Mouse (Mus musculus) E14TG2a.4 (cell line): ENCODE results near the gene Zranb3.
A peak's percentile ranks its signal among the peaks of the same experiment; 100 is the strongest.

Experiments used
- H3K27me3 ChIP-seq: 2 replicates; pipeline ENCODE4 v1.6.1; 2014; ENCODE audit warnings: low read length, control low read depth; ENCODE audit not compliant: insufficient read depth
- H3K36me3 ChIP-seq: 2 replicates; pipeline ENCODE4 v1.6.1; 2014; ENCODE audit warnings: low read length, control low read depth; ENCODE audit not compliant: insufficient read depth
- H3K4me1 ChIP-seq: replicated peaks from 2 replicates; pipeline ENCODE4 v1.6.1; 2014; ENCODE audit warnings: low read depth, low read length, control low read depth
- H3K4me3 ChIP-seq: replicated peaks from 2 replicates; pipeline ENCODE4 v1.5.1; 2014; ENCODE audit warnings: mild to moderate bottlenecking, low read length
- H3K9me3 ChIP-seq: 2 replicates; pipeline ENCODE4 v1.6.1; 2014; ENCODE audit warnings: low read length, control low read depth
- CTCF ChIP-seq: conservative IDR thresholded peaks from 2 replicates; pipeline ENCODE4 v1.5.1; 2014; ENCODE audit warnings: low read length
- NANOG ChIP-seq: IDR thresholded peaks from 2 replicates; pipeline ENCODE4 v1.6.1; 2014; ENCODE audit warnings: borderline replicate concordance, low read length, mixed read lengths
- POU5F1 ChIP-seq: IDR thresholded peaks from 2 replicates; pipeline ENCODE4 v1.6.1; 2014; ENCODE audit warnings: low read length, borderline replicate concordance

The Zranb3 gene

DNA sequence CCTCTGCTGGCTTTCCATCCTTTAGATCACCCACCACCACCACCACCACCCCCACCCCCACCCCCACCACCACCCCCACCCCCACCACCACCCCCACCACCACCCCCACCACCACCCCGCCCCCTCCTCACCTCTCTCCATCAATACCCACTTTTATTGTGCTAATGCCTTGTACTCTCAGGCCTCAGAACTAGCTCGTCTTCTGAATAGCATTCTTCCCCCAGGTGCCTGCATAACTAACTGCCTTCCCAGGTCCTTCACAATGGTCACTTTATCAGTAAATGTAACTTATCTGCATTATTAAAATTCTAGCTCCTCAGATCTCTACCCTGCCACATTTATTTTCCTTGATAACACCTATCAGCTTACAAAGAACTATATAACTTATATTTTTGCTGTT, 8.2 kb downstream of the Zranb3 start:
- H3K9me3 ChIP-seq, result peaks cover 48% of the 10 kb centered on the region
- TF ChIP-seq CTCF, result no peak
- TF ChIP-seq NANOG, result no peak
- no peak for TF ChIP-seq POU5F1
- H3K27me3 ChIP-seq, result no peaks in the 10 kb centered on the region
- peaks cover 28% of the 10 kb centered on the region for H3K36me3 ChIP-seq
- peaks cover 50% of the 10 kb centered on the region for H3K4me1 ChIP-seq
- no peak overlapping the region for H3K4me3 ChIP-seq

DNA sequence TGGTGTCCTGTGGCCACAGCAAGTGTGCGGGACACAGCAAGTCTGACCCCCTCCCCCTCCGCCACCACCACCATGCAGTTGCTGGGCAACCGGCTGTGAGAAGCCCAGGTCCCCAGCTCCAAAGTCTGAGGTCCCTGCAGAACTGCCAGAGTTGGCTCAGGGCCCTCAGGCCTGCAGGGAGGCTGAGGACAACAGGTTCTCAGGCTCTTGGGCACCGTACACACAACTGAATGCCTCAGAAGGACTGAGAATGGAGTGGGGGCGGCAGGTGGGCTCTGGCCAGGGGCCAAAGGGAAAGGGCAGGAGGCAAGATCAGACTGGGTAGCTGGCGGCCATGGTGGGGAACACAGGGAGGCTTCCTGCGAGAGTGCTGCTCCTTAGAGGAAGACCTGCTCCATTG, 20.0 kb downstream of the Zranb3 start:
- no peak for TF ChIP-seq CTCF
- no peak for TF ChIP-seq NANOG
- TF ChIP-seq POU5F1, result no peak
- Histone ChIP-seq H3K36me3 (peaks cover 17% of the 10 kb centered on the region), H3K4me1 (peaks cover 15% of the 10 kb centered on the region), H3K27me3 (no peaks in the 10 kb centered on the region), H3K4me3 (peak overlapping the region; percentile 30; the same call in 1 of the 2 replicates), H3K9me3 (peaks cover 14% of the 10 kb centered on the region)

- peaks cover 17% of the 10 kb centered on the region for H3K36me3 ChIP-seq
- H3K27me3 ChIP-seq, result no peaks in the 10 kb centered on the region
- H3K9me3 ChIP-seq, result peaks cover 9% of the 10 kb centered on the region
- TF ChIP-seq NANOG, result no peak
- no peak for TF ChIP-seq CTCF
- TF ChIP-seq POU5F1, result no peak
- peaks cover 15% of the 10 kb centered on the region for H3K4me1 ChIP-seq
- H3K4me3 ChIP-seq, result no peak overlapping the region
Observed at GRCm38 (mm10) chr1:128081873-128082272, 21.0 kb downstream of the Zranb3 start.

GRCm38 (mm10) chr1:128080936-128081696, 21.7 kb downstream of the Zranb3 start:
- H3K9me3 ChIP-seq, result peaks cover 3% of the 10 kb centered on the region; the same call in 1 of the 2 replicates
- peaks cover 15% of the 10 kb centered on the region for H3K4me1 ChIP-seq
- TF ChIP-seq NANOG (no peak), POU5F1 (no peak), CTCF (no peak)
- H3K27me3 ChIP-seq, result no peaks in the 10 kb centered on the region
- H3K4me3 ChIP-seq, result no peak overlapping the region
- peaks cover 11% of the 10 kb centered on the region for H3K36me3 ChIP-seq

DNA sequence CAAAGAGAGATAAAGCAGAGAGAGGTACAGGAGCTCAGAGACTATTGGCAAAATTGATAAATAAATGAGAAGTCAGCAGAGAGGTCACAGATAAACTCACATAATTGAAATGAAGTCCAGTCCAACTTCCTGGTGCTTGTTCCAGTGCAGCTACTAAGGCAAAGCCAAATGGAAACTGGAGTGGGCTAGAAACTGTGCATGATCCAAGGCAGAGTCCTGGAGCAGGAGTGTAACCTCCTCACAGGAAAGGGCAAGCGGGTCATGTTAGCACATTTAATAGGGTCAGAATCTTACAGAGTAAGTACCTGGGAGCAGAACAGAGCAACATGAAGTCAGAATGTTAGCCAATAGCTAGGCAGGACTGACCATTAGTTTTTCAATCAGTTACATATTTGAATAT, 24.2 kb downstream of the Zranb3 start:
- peaks cover 5% of the 10 kb centered on the region; the same call in 1 of the 2 replicates for H3K36me3 ChIP-seq
- H3K4me1 ChIP-seq, result peaks cover 11% of the 10 kb centered on the region
- no peak overlapping the region for H3K4me3 ChIP-seq
- TF ChIP-seq POU5F1, result no peak
- TF ChIP-seq CTCF, result no peak
- TF ChIP-seq NANOG, result no peak
- no peaks in the 10 kb centered on the region for H3K9me3 ChIP-seq
- H3K27me3 ChIP-seq, result no peaks in the 10 kb centered on the region

DNA sequence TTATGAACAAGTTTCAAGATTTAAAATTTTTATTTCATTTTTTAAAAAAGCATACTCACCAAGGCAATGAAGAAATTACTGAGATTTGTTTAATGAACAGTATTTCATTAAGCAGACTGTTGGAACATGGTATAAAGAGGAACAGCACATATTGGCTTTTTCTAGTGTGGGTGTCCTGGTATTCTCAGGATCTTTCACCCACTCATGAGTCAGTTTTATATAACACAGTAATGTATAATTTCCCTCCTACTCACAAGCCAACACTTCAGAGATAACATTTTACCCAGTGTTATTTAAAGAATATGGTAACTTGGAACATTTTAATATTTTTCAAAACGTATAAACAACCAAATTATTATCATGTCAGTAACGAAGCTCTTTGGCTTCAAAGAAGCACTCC, 25.1 kb downstream of the Zranb3 start:
- no peak for TF ChIP-seq CTCF
- no peak for TF ChIP-seq NANOG
- H3K4me1 ChIP-seq, result peaks cover 2% of the 10 kb centered on the region
- H3K36me3 ChIP-seq, result peaks cover 5% of the 10 kb centered on the region; the same call in 1 of the 2 replicates
- no peaks in the 10 kb centered on the region for H3K27me3 ChIP-seq
- H3K4me3 ChIP-seq, result no peak overlapping the region
- no peaks in the 10 kb centered on the region for H3K9me3 ChIP-seq

DNA sequence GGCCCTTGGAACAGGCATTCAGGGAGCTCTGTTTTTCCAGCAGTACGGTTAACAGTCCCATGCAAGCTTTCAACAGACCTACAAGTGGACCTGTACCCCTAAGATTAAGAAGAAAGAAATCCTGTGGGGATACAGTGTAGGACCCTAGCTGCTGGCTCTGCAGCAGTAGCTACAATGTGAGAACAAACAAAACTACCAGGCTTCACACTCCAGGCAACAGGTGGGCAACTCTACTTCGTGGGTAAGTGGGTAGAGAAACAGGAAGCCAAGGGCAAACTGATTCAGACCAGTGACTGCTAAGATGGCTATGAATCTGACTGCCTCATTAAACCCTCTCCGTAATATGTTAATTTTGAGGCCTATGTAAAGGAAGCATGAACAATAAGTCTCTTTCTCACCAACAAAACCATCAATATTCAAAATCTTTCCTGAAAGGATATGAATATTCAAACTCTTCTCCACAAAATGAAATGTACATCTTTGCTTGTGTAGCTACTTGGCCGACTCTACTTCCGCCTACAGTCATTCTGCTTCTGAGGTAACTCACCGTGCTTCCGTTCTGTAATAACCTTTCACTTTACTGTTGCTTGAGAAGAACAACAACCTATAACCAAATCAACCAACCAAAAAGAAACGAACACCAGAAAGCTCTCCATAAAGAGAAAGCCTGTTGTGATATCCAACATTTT, 25.9 kb downstream of the Zranb3 start:
- no peaks in the 10 kb centered on the region for H3K27me3 ChIP-seq
- no peak overlapping the region for H3K4me3 ChIP-seq
- TF ChIP-seq CTCF (no peak), NANOG (no peak), POU5F1 (no peak)
- H3K36me3 ChIP-seq, result peaks cover 5% of the 10 kb centered on the region; the same call in 1 of the 2 replicates
- no peaks in the 10 kb centered on the region for H3K4me1 ChIP-seq
- no peaks in the 10 kb centered on the region for H3K9me3 ChIP-seq

- Histone ChIP-seq H3K9me3 (no peaks in the 10 kb centered on the region), H3K4me1 (no peaks in the 10 kb centered on the region), H3K36me3 (peaks cover 5% of the 10 kb centered on the region; the same call in 1 of the 2 replicates), H3K4me3 (no peak overlapping the region), H3K27me3 (no peaks in the 10 kb centered on the region)
- TF ChIP-seq CTCF, result no peak
- no peak for TF ChIP-seq POU5F1
- no peak for TF ChIP-seq NANOG
Observed at GRCm38 (mm10) chr1:128073051-128073450, 29.8 kb downstream of the Zranb3 start.

- Histone ChIP-seq H3K36me3 (peaks cover 16% of the 10 kb centered on the region), H3K9me3 (peaks cover 17% of the 10 kb centered on the region), H3K4me1 (no peaks in the 10 kb centered on the region), H3K4me3 (no peak overlapping the region), H3K27me3 (no peaks in the 10 kb centered on the region)
- TF ChIP-seq POU5F1, result no peak
- TF ChIP-seq NANOG, result no peak
- TF ChIP-seq CTCF, result no peak
Observed at GRCm38 (mm10) chr1:128070003-128070402, 32.8 kb downstream of the Zranb3 start.
